Mouse (Mus musculus) ES-Bruce4 (cell line): Measurements from ENCODE around the gene Slmap.

ENCODE experiments used
- CTCF ChIP-seq: IDR thresholded peaks from one replicate; pipeline ENCODE4 v1.8.1; 2011; ENCODE audit warnings: low read depth, low read length
- POLR2A ChIP-seq: IDR thresholded peaks from one replicate; pipeline ENCODE4 v1.8.1; 2011; ENCODE audit warnings: low read length; ENCODE audit not compliant: insufficient read depth

DNA sequence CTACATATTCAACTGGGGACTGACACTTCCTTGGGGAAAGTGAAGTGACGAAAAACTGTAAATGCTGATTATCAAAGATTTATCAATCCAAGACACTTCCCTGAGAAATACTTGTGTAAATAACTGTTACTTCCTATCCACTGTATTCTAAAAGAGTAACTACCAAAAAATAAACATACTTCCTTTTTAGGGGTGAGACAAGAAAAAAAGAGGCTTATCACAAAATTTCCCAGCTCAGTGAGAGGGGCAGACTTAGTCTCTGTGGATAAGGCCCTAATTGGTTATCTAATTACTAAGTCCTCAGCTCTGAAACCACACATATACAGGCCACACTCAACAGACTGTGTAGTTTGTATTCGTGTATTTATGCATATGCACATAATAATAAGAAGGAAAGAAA lies 97.0 kb downstream of the Slmap start:
- TF ChIP-seq POLR2A: no peak
- no peak for TF ChIP-seq CTCF
